Mouse (Mus musculus): ENCODE data around the gene Col25a1. TPM values are rescaled to one million over a fixed set of nuclear protein-coding genes. Genes with fewer than 3 reads are reported as not detected.

The Col25a1 gene
- polyA plus RNA-seq, 1 experiment, result 0.05 TPM

- Histone ChIP-seq H3K4me3 (ENCODE audit: insufficient read depth, poor library complexity, severe bottlenecking) (no peak overlapping the region), H3K79me3 (ENCODE audit: low read depth) (no peaks in the 10 kb centered on the region)
Measured at GRCm38 (mm10) chr3:130273949-130274348, 142.6 kb downstream of the Col25a1 start.

GRCm38 (mm10) chr3:130278298-130279050, 147.2 kb downstream of the Col25a1 start:
- H3K4me3 ChIP-seq (ENCODE audit: insufficient read depth, poor library complexity, severe bottlenecking), result no peak overlapping the region
- TF ChIP-seq CEBPB (IDR thresholded peaks at IDR 0.05; ENCODE audit: low read depth) (no peak), MYOD1 (IDR thresholded peaks at IDR 0.05; ENCODE audit: control insufficient read depth, insufficient read length, low read depth) (no peak), MAX (IDR thresholded peaks at IDR 0.05) (no peak), USF1 (IDR thresholded peaks at IDR 0.05; ENCODE audit: low read depth) (no peak), MYOG (IDR thresholded peaks at IDR 0.05; ENCODE audit: control insufficient read depth, extremely low read depth, insufficient read length) (no peak), FOSL1 (IDR thresholded peaks at IDR 0.05; ENCODE audit: insufficient read depth, low read length, poor library complexity, severe bottlenecking) (no peak)
- no peaks in the 10 kb centered on the region for H3K36me3 ChIP-seq (ENCODE audit: control insufficient read depth, insufficient read depth)
- H3K27me3 ChIP-seq (ENCODE audit: control insufficient read depth, insufficient read depth, insufficient read length), result no peaks in the 10 kb centered on the region
- no peaks in the 10 kb centered on the region for H3K79me3 ChIP-seq (ENCODE audit: low read depth)
- no peaks in the 10 kb centered on the region for H3K79me2 ChIP-seq (ENCODE audit: control insufficient read depth, insufficient read depth)
- no peak overlapping the region for H3ac ChIP-seq (ENCODE audit: control insufficient read depth, insufficient read length, low read depth)

More at GRCm38 (mm10) chr3:130273949-130274348, 142.6 kb downstream of the Col25a1 start:
- TF ChIP-seq USF1 (IDR thresholded peaks at IDR 0.05; ENCODE audit: low read depth) (no peak), MAX (IDR thresholded peaks at IDR 0.05) (no peak), MYOG (IDR thresholded peaks at IDR 0.05; ENCODE audit: control insufficient read depth, extremely low read depth, insufficient read length) (no peak)
- Histone ChIP-seq H3ac (ENCODE audit: control insufficient read depth, insufficient read length, low read depth) (no peak overlapping the region), H3K79me2 (ENCODE audit: control insufficient read depth, insufficient read depth) (no peaks in the 10 kb centered on the region), H3K27me3 (ENCODE audit: control insufficient read depth, insufficient read depth, insufficient read length) (no peaks in the 10 kb centered on the region), H3K36me3 (ENCODE audit: control insufficient read depth, insufficient read depth) (no peaks in the 10 kb centered on the region)

GRCm38 (mm10) chr3:130283011-130283760, 151.9 kb downstream of the Col25a1 start:
- no peaks in the 10 kb centered on the region for H3K79me2 ChIP-seq (ENCODE audit: control insufficient read depth, insufficient read depth)
- H3K36me3 ChIP-seq (ENCODE audit: control insufficient read depth, insufficient read depth), result no peaks in the 10 kb centered on the region
- no peak overlapping the region for H3K4me3 ChIP-seq (ENCODE audit: insufficient read depth, poor library complexity, severe bottlenecking)
- TF ChIP-seq CTCF (IDR thresholded peaks at IDR 0.05; ENCODE audit: control insufficient read depth, insufficient read depth, insufficient read length), result no peak
- no peaks in the 10 kb centered on the region for H3K79me3 ChIP-seq (ENCODE audit: low read depth)
- H3ac ChIP-seq (ENCODE audit: control insufficient read depth, insufficient read length, low read depth), result no peak overlapping the region
- no peaks in the 10 kb centered on the region for H3K27me3 ChIP-seq (ENCODE audit: control insufficient read depth, insufficient read depth, insufficient read length)

- H3K79me3 ChIP-seq (ENCODE audit: low read depth), result no peaks in the 10 kb centered on the region
- no peak overlapping the region for H3ac ChIP-seq (ENCODE audit: control insufficient read depth, insufficient read length, low read depth)
- H3K36me3 ChIP-seq (ENCODE audit: control insufficient read depth, insufficient read depth), result no peaks in the 10 kb centered on the region
- no peak for TF ChIP-seq MYOD1 (IDR thresholded peaks at IDR 0.05; ENCODE audit: control insufficient read depth, insufficient read length, low read depth)
- TF ChIP-seq FOSL1 (IDR thresholded peaks at IDR 0.05; ENCODE audit: insufficient read depth, low read length, poor library complexity, severe bottlenecking), result no peak
- TF ChIP-seq CEBPB (IDR thresholded peaks at IDR 0.05; ENCODE audit: low read depth), result no peak
- H3K4me3 ChIP-seq (ENCODE audit: insufficient read depth, poor library complexity, severe bottlenecking), result no peak overlapping the region
- no peaks in the 10 kb centered on the region for H3K27me3 ChIP-seq (ENCODE audit: control insufficient read depth, insufficient read depth, insufficient read length)
- no peaks in the 10 kb centered on the region for H3K79me2 ChIP-seq (ENCODE audit: control insufficient read depth, insufficient read depth)
Measured at GRCm38 (mm10) chr3:130288102-130288501, 156.8 kb downstream of the Col25a1 start.

- no peaks in the 10 kb centered on the region for H3K79me3 ChIP-seq (ENCODE audit: low read depth)
- H3K4me3 ChIP-seq (ENCODE audit: insufficient read depth, poor library complexity, severe bottlenecking), result no peak overlapping the region
- H3ac ChIP-seq (ENCODE audit: control insufficient read depth, insufficient read length, low read depth), result no peak overlapping the region
- H3K27me3 ChIP-seq (ENCODE audit: control insufficient read depth, insufficient read depth, insufficient read length), result no peaks in the 10 kb centered on the region
- H3K79me2 ChIP-seq (ENCODE audit: control insufficient read depth, insufficient read depth), result no peaks in the 10 kb centered on the region
- TF ChIP-seq MYOD1 (IDR thresholded peaks at IDR 0.05; ENCODE audit: control insufficient read depth, insufficient read length, low read depth), result no peak
- TF ChIP-seq FOSL1 (IDR thresholded peaks at IDR 0.05; ENCODE audit: insufficient read depth, low read length, poor library complexity, severe bottlenecking), result no peak
- no peak for TF ChIP-seq USF1 (IDR thresholded peaks at IDR 0.05; ENCODE audit: low read depth)
- no peak for TF ChIP-seq CEBPB (IDR thresholded peaks at IDR 0.05; ENCODE audit: low read depth)
- H3K36me3 ChIP-seq (ENCODE audit: control insufficient read depth, insufficient read depth), result no peaks in the 10 kb centered on the region
Measured at GRCm38 (mm10) chr3:130288756-130289155, 157.5 kb downstream of the Col25a1 start.

- H3K79me3 ChIP-seq (ENCODE audit: low read depth), result no peaks in the 10 kb centered on the region
- TF ChIP-seq MYOG (IDR thresholded peaks at IDR 0.05; ENCODE audit: control insufficient read depth, extremely low read depth, insufficient read length), result no peak
- no peak for TF ChIP-seq MAX (IDR thresholded peaks at IDR 0.05)
- no peak for TF ChIP-seq CEBPB (IDR thresholded peaks at IDR 0.05; ENCODE audit: low read depth)
- TF ChIP-seq CTCF (IDR thresholded peaks at IDR 0.05; ENCODE audit: control insufficient read depth, insufficient read depth, insufficient read length), result no peak
- no peak for TF ChIP-seq FOSL1 (IDR thresholded peaks at IDR 0.05; ENCODE audit: insufficient read depth, low read length, poor library complexity, severe bottlenecking)
- TF ChIP-seq MYOD1 (IDR thresholded peaks at IDR 0.05; ENCODE audit: control insufficient read depth, insufficient read length, low read depth), result no peak
- no peak for TF ChIP-seq USF1 (IDR thresholded peaks at IDR 0.05; ENCODE audit: low read depth)
- H3K79me2 ChIP-seq (ENCODE audit: control insufficient read depth, insufficient read depth), result no peaks in the 10 kb centered on the region
- no peaks in the 10 kb centered on the region for H3K27me3 ChIP-seq (ENCODE audit: control insufficient read depth, insufficient read depth, insufficient read length)
- no peaks in the 10 kb centered on the region for H3K36me3 ChIP-seq (ENCODE audit: control insufficient read depth, insufficient read depth)
- no peak overlapping the region for H3ac ChIP-seq (ENCODE audit: control insufficient read depth, insufficient read length, low read depth)
- no peak overlapping the region for H3K4me3 ChIP-seq (ENCODE audit: insufficient read depth, poor library complexity, severe bottlenecking)
Measured at GRCm38 (mm10) chr3:130289220-130289619, 157.9 kb downstream of the Col25a1 start.

Measured in C2C12 (cell line).